Mouse (Mus musculus): ENCODE results near the gene Crk. TPM values are rescaled to one million over a fixed set of nuclear protein-coding genes. Genes with fewer than 3 reads are reported as not detected.

Gene Crk
- total and polyA plus RNA-seq, 3 experiments: 37.8 to 44.6 (median 39.9) TPM

- peak; percentile 70 for DNase-seq (ENCODE audit: extremely low read depth)
- no peaks in the 10 kb centered on the region for H3K9me3 ChIP-seq (replicated peaks; ENCODE audit: low read length)
- peaks cover 3 to 35% of the 10 kb centered on the region in 2 experiments; a peak in 2 of 4 replicates for H3K4me1 ChIP-seq (ENCODE audit: control insufficient read depth in 1 of 2, insufficient read depth in 2 of 2)
- TF ChIP-seq MYC (IDR thresholded peaks at IDR 0.05; ENCODE audit: low read depth, low read length): no peak
- TF ChIP-seq BHLHE40 (IDR thresholded peaks at IDR 0.05; ENCODE audit: low read depth, low read length): peak; percentile 87
- peak; percentile 27; the same call in 1 of the 2 replicates for TF ChIP-seq ETS1 (conservative IDR thresholded peaks at IDR 0.05; ENCODE audit: low read depth, low read length)
- peak; percentile 75; the same call in 1 of the 2 replicates for TF ChIP-seq MAX (IDR thresholded peaks at IDR 0.05; ENCODE audit: low read length)
- TF ChIP-seq NRF1 (IDR thresholded peaks at IDR 0.05; ENCODE audit: low read depth, low read length): 0 out of 2 replicates have a peak, but pooled peaks have one; percentile 30
- no peak overlapping the region for H3K4me2 ChIP-seq (ENCODE audit: insufficient read depth, low read depth, poor library complexity, severe bottlenecking)
- H3K36me3 ChIP-seq (replicated peaks in 1 of 2; ENCODE audit: control insufficient read depth in 1 of 2, insufficient read depth in 1 of 2, low read length in 1 of 2): peaks cover 52 to 80% of the 10 kb centered on the region in 2 experiments
- no peaks in the 10 kb centered on the region for H3K79me2 ChIP-seq (replicated peaks; ENCODE audit: control insufficient read depth, extremely low read depth, insufficient read depth, poor library complexity, severe bottlenecking)
- H3K27me3 ChIP-seq (replicated peaks): no peaks in the 10 kb centered on the region
- no peak overlapping the region for H3K9ac ChIP-seq (ENCODE audit: insufficient read depth, low read depth)
- no peak overlapping the region for H3K27ac ChIP-seq (ENCODE audit: insufficient read depth, low read depth)
- dilution Hi-C loops (cut with MboI; ENCODE audit: extremely low pct_ligation_motif_present, extremely low pct_unique_long_range_greater_than_20kb, low sequenced_read_pairs) (no loop called here), in situ Hi-C loops (cut with MboI; ENCODE audit: low pct_ligation_motif_present, low pct_unique_long_range_greater_than_20kb, low sequenced_read_pairs) (no loop called here)
- no peak overlapping the region for H3K4me3 ChIP-seq (replicated peaks in 1 of 3; ENCODE audit: low read depth in 2 of 3, low read length in 2 of 3, poor library complexity in 1 of 3)
Measured at GRCm38 (mm10) chr11:75644684-75645083, 34.4 kb upstream of the Crk start.

- peaks cover 14% of the 10 kb centered on the region for H3K79me2 ChIP-seq (replicated peaks; ENCODE audit: control insufficient read depth, extremely low read depth, insufficient read depth, poor library complexity, severe bottlenecking)
- H3K4me2 ChIP-seq (ENCODE audit: insufficient read depth, low read depth, poor library complexity, severe bottlenecking): no peak overlapping the region
- H3K9me3 ChIP-seq (replicated peaks; ENCODE audit: low read length): no peaks in the 10 kb centered on the region
- no peak for DNase-seq (ENCODE audit: extremely low read depth)
- dilution Hi-C loops (cut with MboI; ENCODE audit: extremely low pct_ligation_motif_present, extremely low pct_unique_long_range_greater_than_20kb, low sequenced_read_pairs) (no loop called here), in situ Hi-C loops (cut with MboI; ENCODE audit: low pct_ligation_motif_present, low pct_unique_long_range_greater_than_20kb, low sequenced_read_pairs) (no loop called here)
- no peak overlapping the region for H3K9ac ChIP-seq (ENCODE audit: insufficient read depth, low read depth)
- peaks cover 31 to 56% of the 10 kb centered on the region in 2 experiments for H3K36me3 ChIP-seq (replicated peaks in 1 of 2; ENCODE audit: control insufficient read depth in 1 of 2, insufficient read depth in 1 of 2, low read length in 1 of 2)
- peaks cover 9 to 53% of the 10 kb centered on the region in 2 experiments; a peak in 3 of 4 replicates for H3K4me1 ChIP-seq (ENCODE audit: control insufficient read depth in 1 of 2, insufficient read depth in 2 of 2)
- H3K27me3 ChIP-seq (replicated peaks): no peaks in the 10 kb centered on the region
- no peak for TF ChIP-seq TBP (conservative IDR thresholded peaks at IDR 0.05; ENCODE audit: low read depth, low read length)
- TF ChIP-seq USF2 (conservative IDR thresholded peaks at IDR 0.05; ENCODE audit: low read depth, low read length): no peak
- no peak overlapping the region for H3K27ac ChIP-seq (ENCODE audit: insufficient read depth, low read depth)
- H3K4me3 ChIP-seq (replicated peaks in 1 of 3; ENCODE audit: low read depth in 2 of 3, low read length in 2 of 3, poor library complexity in 1 of 3): no peak overlapping the region
Measured at GRCm38 (mm10) chr11:75647681-75648211, 31.3 kb upstream of the Crk start.

- no peaks in the 10 kb centered on the region for H3K27me3 ChIP-seq (replicated peaks)
- TF ChIP-seq IRF4 (IDR thresholded peaks at IDR 0.05; ENCODE audit: low read depth, low read length): no peak
- TF ChIP-seq POLR2A (IDR thresholded peaks at IDR 0.05; ENCODE audit: low read depth, low read length): no peak
- no peak for TF ChIP-seq ZKSCAN1 (IDR thresholded peaks at IDR 0.05; ENCODE audit: borderline replicate concordance, low read depth, low read length)
- no peak for TF ChIP-seq MYC (IDR thresholded peaks at IDR 0.05; ENCODE audit: low read depth, low read length)
- TF ChIP-seq MAFK (IDR thresholded peaks at IDR 0.05; ENCODE audit: insufficient replicate concordance, low read length): no peak
- TF ChIP-seq PAX5 (IDR thresholded peaks at IDR 0.05; ENCODE audit: low read length): no peak
- TF ChIP-seq POLR2AphosphoS2 (IDR thresholded peaks at IDR 0.05; ENCODE audit: low read depth, low read length): no peak
- TF ChIP-seq JUN (IDR thresholded peaks at IDR 0.05; ENCODE audit: insufficient read depth, low read depth, low read length): no peak
- TF ChIP-seq ZNF384 (IDR thresholded peaks at IDR 0.05; ENCODE audit: low read depth, low read length): no peak
- no peak for TF ChIP-seq TBP (conservative IDR thresholded peaks at IDR 0.05; ENCODE audit: low read depth, low read length)
- TF ChIP-seq MAX (IDR thresholded peaks at IDR 0.05; ENCODE audit: low read length): no peak
- TF ChIP-seq NELFE (IDR thresholded peaks at IDR 0.05; ENCODE audit: low read depth, low read length): no peak
- TF ChIP-seq USF1 (IDR thresholded peaks at IDR 0.05; ENCODE audit: low read depth, low read length): no peak
- TF ChIP-seq USF2 (conservative IDR thresholded peaks at IDR 0.05; ENCODE audit: low read depth, low read length): no peak
- peaks cover 9 to 50% of the 10 kb centered on the region in 2 experiments; a peak in 3 of 4 replicates for H3K4me1 ChIP-seq (ENCODE audit: control insufficient read depth in 1 of 2, insufficient read depth in 2 of 2)
- no peak overlapping the region for H3K4me3 ChIP-seq (replicated peaks in 1 of 3; ENCODE audit: low read depth in 2 of 3, low read length in 2 of 3, poor library complexity in 1 of 3)
- H3K36me3 ChIP-seq (replicated peaks in 1 of 2; ENCODE audit: control insufficient read depth in 1 of 2, insufficient read depth in 1 of 2, low read length in 1 of 2): peaks cover 23 to 42% of the 10 kb centered on the region in 2 experiments
- no peak overlapping the region for H3K27ac ChIP-seq (ENCODE audit: insufficient read depth, low read depth)
- H3K4me2 ChIP-seq (ENCODE audit: insufficient read depth, low read depth, poor library complexity, severe bottlenecking): no peak overlapping the region
- dilution Hi-C loops (cut with MboI; ENCODE audit: extremely low pct_ligation_motif_present, extremely low pct_unique_long_range_greater_than_20kb, low sequenced_read_pairs): no loop called here
- in situ Hi-C loops (cut with MboI; ENCODE audit: low pct_ligation_motif_present, low pct_unique_long_range_greater_than_20kb, low sequenced_read_pairs): no loop called here
- peaks cover 16% of the 10 kb centered on the region for H3K79me2 ChIP-seq (replicated peaks; ENCODE audit: control insufficient read depth, extremely low read depth, insufficient read depth, poor library complexity, severe bottlenecking)
- no peak for DNase-seq (ENCODE audit: extremely low read depth)
- no peaks in the 10 kb centered on the region for H3K9me3 ChIP-seq (replicated peaks; ENCODE audit: low read length)
- H3K9ac ChIP-seq (ENCODE audit: insufficient read depth, low read depth): no peak overlapping the region
Measured at GRCm38 (mm10) chr11:75649155-75649561, 29.9 kb upstream of the Crk start.

Measured in CH12.LX (cell line).